Mouse (Mus musculus) lung, embryonic 14.5 days (tissue): ENCODE results near the gene Polh. TPM values are rescaled to one million over a fixed set of nuclear protein-coding genes. Genes with fewer than 3 reads are reported as not detected.

ENCODE experiments used
- ATAC-seq: fragments of 200-750 bp; cut with Nextera tagmentation; 2 replicates; pipeline ENCODE4 v1.8.0; 2017; ENCODE audit warnings: mild to moderate bottlenecking, moderate TSS enrichment, moderate library complexity; ENCODE audit not compliant: insufficient read depth
- DNase-seq: peaks from one replicate; pipeline ENCODE4 v3.0.0-alpha.2; 2015
- H3K27ac ChIP-seq: fragments of 300-500 bp; sonication (generic); 2 replicates; pipeline ENCODE4 v1.5.1; 2014; ENCODE audit warnings: low read depth, mild to moderate bottlenecking, moderate library complexity
- H3K27me3 ChIP-seq: fragments of 300-500 bp; sonication (generic); 2 replicates; pipeline ENCODE4 v1.6.1; 2014; ENCODE audit warnings: low read length, control low read depth; ENCODE audit not compliant: insufficient read depth
- H3K36me3 ChIP-seq: fragments of 300-500 bp; sonication (generic); 2 replicates; pipeline ENCODE4 v1.6.1; 2014; ENCODE audit warnings: control low read depth; ENCODE audit not compliant: insufficient read depth
- H3K4me1 ChIP-seq: fragments of 300-500 bp; sonication (generic); 2 replicates; pipeline ENCODE4 v1.6.1; 2014; ENCODE audit warnings: antibody characterized with exemption, control low read depth; ENCODE audit not compliant: insufficient read depth
- H3K4me2 ChIP-seq: fragments of 300-500 bp; sonication (generic); 2 replicates; pipeline ENCODE4 v1.6.1; 2014; ENCODE audit warnings: mild to moderate bottlenecking
- H3K4me3 ChIP-seq: fragments of 300-500 bp; sonication (generic); 2 replicates; pipeline ENCODE4 v1.5.1; 2014; ENCODE audit warnings: low read depth, low read length
- H3K9ac ChIP-seq: fragments of 300-500 bp; sonication (generic); 2 replicates; pipeline ENCODE4 v1.6.1; 2014
- H3K9me3 ChIP-seq: fragments of 300-500 bp; sonication (generic); 2 replicates; pipeline ENCODE4 v1.6.1; 2016; ENCODE audit warnings: low read depth, low read length, control low read depth
- CTCF ChIP-seq: IDR thresholded peaks from 2 replicates; pipeline ENCODE4 v1.5.1; 2016; ENCODE audit warnings: antibody characterized with exemption, low read depth
- WGBS: fragments of 180-500 bp; shearing (Covaris S2); extraction: QIAGEN DNeasy Blood & Tissue Kit; methylation state at CpG from one replicate; pipeline ENCODE4 v1.1.7; 2014; 5-methylcytosine and 5-hydroxymethylcytosine counted together
- polyA plus RNA-seq: library from polyadenylated mRNA; unstranded; fragments of >200 nt; fragmentation: Nextera tagmentation; extraction: Ambion mirVana; gene quantifications from 2 replicates; pipeline ENCODE4 v1.2.1, GENCODE M21; 2014

Polh gene
- polyA plus RNA-seq, 1 experiment from 2014 or later, result 19.6 TPM

GRCm38 (mm10) chr17:46157131-46157530, 45.3 kb downstream of the Polh start:
- H3K36me3 ChIP-seq, result no peaks in the 10 kb centered on the region
- DNase-seq (no peak), ATAC-seq (no peak)
- no peak overlapping the region for H3K4me2 ChIP-seq
- H3K4me3 ChIP-seq, result no peak overlapping the region
- no peak overlapping the region for H3K27ac ChIP-seq
- no peaks in the 10 kb centered on the region for H3K9me3 ChIP-seq
- no peak overlapping the region for H3K9ac ChIP-seq
- H3K4me1 ChIP-seq, result peaks cover 5% of the 10 kb centered on the region; the same call in 1 of the 2 replicates
- 86% methylated on average over 8 of the region's 8 CpGs for WGBS
- H3K27me3 ChIP-seq, result no peaks in the 10 kb centered on the region
- TF ChIP-seq CTCF, result no peak

GRCm38 (mm10) chr17:46156680-46157079, 45.8 kb downstream of the Polh start:
- Histone ChIP-seq H3K4me3 (no peak overlapping the region), H3K27me3 (no peaks in the 10 kb centered on the region), H3K4me2 (no peak overlapping the region), H3K27ac (no peak overlapping the region), H3K9me3 (no peaks in the 10 kb centered on the region), H3K4me1 (peaks cover under 1% of the 10 kb centered on the region; the same call in 1 of the 2 replicates), H3K36me3 (peaks cover under 1% of the 10 kb centered on the region; the same call in 1 of the 2 replicates), H3K9ac (no peak overlapping the region)
- TF ChIP-seq CTCF, result no peak
- no peak for DNase-seq
- no peak for ATAC-seq
- 71% methylated on average over 5 of the region's 5 CpGs for WGBS

GRCm38 (mm10) chr17:46154336-46154735, 48.1 kb downstream of the Polh start:
- H3K9ac ChIP-seq, result no peak overlapping the region
- ATAC-seq (no peak), DNase-seq (no peak)
- 88% methylated on average over 3 of the region's 3 CpGs for WGBS
- no peak overlapping the region for H3K4me3 ChIP-seq
- no peak for TF ChIP-seq CTCF
- 0 out of 2 replicates have a peak overlapping the region, but pooled peaks have one; percentile 32 for H3K27ac ChIP-seq
- no peaks in the 10 kb centered on the region for H3K4me1 ChIP-seq
- no peaks in the 10 kb centered on the region for H3K9me3 ChIP-seq
- H3K36me3 ChIP-seq, result peaks cover 10% of the 10 kb centered on the region
- no peaks in the 10 kb centered on the region for H3K27me3 ChIP-seq
- no peak overlapping the region; the same call in 1 of the 2 replicates for H3K4me2 ChIP-seq

- Histone ChIP-seq H3K4me3 (peak within 1 kb of the TSS; percentile 70), H3K9me3 (no peaks in the 10 kb centered on the region), H3K27me3 (no peaks in the 10 kb centered on the region), H3K4me2 (peak within 1 kb of the TSS; percentile 88), H3K27ac (peak within 1 kb of the TSS; percentile 82), H3K36me3 (peaks cover 18% of the 10 kb centered on the region), H3K4me1 (no peaks in the 10 kb centered on the region), H3K9ac (peak within 1 kb of the TSS; percentile 76)
- ATAC-seq (peak; percentile 96), DNase-seq (peak; percentile 97)
- 3% methylated on average over 33 of the region's 33 CpGs for WGBS
- no peak for TF ChIP-seq CTCF
These were observed 49.3 kb downstream of the Polh start, which contains the start of gene Mad2l1bp for GRCm38 (mm10) chr17:46152847-46153782. Mad2l1bp (minus strand) TSS chr17:46153553.

GRCm38 (mm10) chr17:46143578-46144423, 58.6 kb downstream of the Polh start, which contains the start of gene Rsph9:
Rsph9 (minus strand) TSS chr17:46144216.
- peak within 1 kb of the TSS; percentile 88 for H3K4me2 ChIP-seq
- peak within 1 kb of the TSS; percentile 42 for H3K9ac ChIP-seq
- H3K27me3 ChIP-seq, result no peaks in the 10 kb centered on the region
- peaks cover 34% of the 10 kb centered on the region for H3K36me3 ChIP-seq
- peak; percentile 98 for ATAC-seq
- H3K9me3 ChIP-seq, result no peaks in the 10 kb centered on the region
- TF ChIP-seq CTCF, result no peak
- peak within 1 kb of the TSS; percentile 40; the same call in 1 of the 2 replicates for H3K27ac ChIP-seq
- 5% methylated on average over 37 of the region's 37 CpGs for whole genome bisulfite sequencing
- peak within 1 kb of the TSS; percentile 48 for H3K4me3 ChIP-seq
- peak; percentile 94 for DNase-seq
- H3K4me1 ChIP-seq, result peaks cover 2% of the 10 kb centered on the region; the same call in 1 of the 2 replicates

DNA sequence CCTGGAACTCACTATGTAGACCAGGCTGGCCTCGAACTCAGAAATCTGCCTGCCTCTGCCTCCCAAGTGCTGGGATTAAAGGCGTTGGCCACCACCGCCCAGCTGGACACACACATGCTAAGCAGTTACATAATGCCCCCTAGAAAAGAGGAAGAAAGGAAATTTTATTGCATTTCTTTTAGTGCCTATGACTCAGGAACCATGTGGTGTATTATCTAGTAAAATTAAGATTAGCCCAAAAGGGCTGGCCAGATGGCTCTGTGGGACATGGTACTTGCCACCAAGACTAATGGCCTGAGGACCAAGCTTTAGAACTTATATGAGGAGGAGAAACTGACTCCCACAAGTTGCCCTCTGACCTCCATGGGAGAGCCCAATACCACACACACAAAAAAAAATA, 62.6 kb downstream of the Polh start:
- H3K27me3 ChIP-seq, result no peaks in the 10 kb centered on the region
- DNase-seq, result no peak
- H3K4me3 ChIP-seq, result no peak overlapping the region
- no peak overlapping the region for H3K9ac ChIP-seq
- H3K36me3 ChIP-seq, result no peaks in the 10 kb centered on the region
- peaks cover 2% of the 10 kb centered on the region; the same call in 1 of the 2 replicates for H3K4me1 ChIP-seq
- H3K27ac ChIP-seq, result no peak overlapping the region
- no peak for TF ChIP-seq CTCF
- ATAC-seq, result no peak
- no peaks in the 10 kb centered on the region for H3K9me3 ChIP-seq
- WGBS, result 86% methylated on average over 3 of the region's 3 CpGs
- H3K4me2 ChIP-seq, result no peak overlapping the region
